Mouse (Mus musculus) midbrain, embryonic 12.5 days (tissue): ENCODE results near the gene Gm49486. TPM values are rescaled to one million over a fixed set of nuclear protein-coding genes. Genes with fewer than 3 reads are reported as not detected.

Experiments
- ATAC-seq: fragments of 200-750 bp; cut with Nextera tagmentation; 2 replicates; pipeline ENCODE4 v1.8.0; 2017; ENCODE audit warnings: low read depth, moderate TSS enrichment, moderate library complexity; ENCODE audit not compliant: low FRiP score
- H3K27ac ChIP-seq: fragments of 300-500 bp; sonication (generic); replicated peaks from 2 replicates; pipeline ENCODE4 v1.5.1; 2016; ENCODE audit warnings: mild to moderate bottlenecking
- H3K27me3 ChIP-seq: fragments of 300-500 bp; sonication (generic); 2 replicates; pipeline ENCODE4 v1.6.1; 2016; ENCODE audit warnings: mild to moderate bottlenecking
- H3K36me3 ChIP-seq: fragments of 300-500 bp; sonication (generic); 2 replicates; pipeline ENCODE4 v1.6.1; 2016
- H3K4me1 ChIP-seq: fragments of 300-500 bp; sonication (generic); 2 replicates; pipeline ENCODE4 v1.6.1; 2016
- H3K4me2 ChIP-seq: fragments of 300-500 bp; sonication (generic); replicated peaks from 2 replicates; pipeline ENCODE4 v1.6.1; 2016; ENCODE audit warnings: mild to moderate bottlenecking, moderate library complexity
- H3K4me3 ChIP-seq: fragments of 300-500 bp; sonication (generic); 2 replicates; pipeline ENCODE4 v1.5.1; 2016; ENCODE audit warnings: mild to moderate bottlenecking
- H3K9ac ChIP-seq: fragments of 300-500 bp; sonication (generic); replicated peaks from 2 replicates; pipeline ENCODE4 v1.6.1; 2016; ENCODE audit warnings: mild to moderate bottlenecking, moderate library complexity
- H3K9me3 ChIP-seq: fragments of 300-500 bp; sonication (generic); 2 replicates; pipeline ENCODE4 v1.6.1; 2016; ENCODE audit warnings: mild to moderate bottlenecking
- WGBS: fragments of 180-500 bp; shearing (Covaris S2); methylation state at CpG from one replicate; pipeline ENCODE4 v1.1.7; 2016; 5-methylcytosine and 5-hydroxymethylcytosine counted together
- polyA plus RNA-seq: library from polyadenylated mRNA; unstranded; fragments of >200 nt; fragmentation: Nextera tagmentation; extraction: Ambion mirVana; gene quantifications from 2 replicates; pipeline ENCODE4 v1.2.1, GENCODE M21; 2016

Gm49486 gene
- 0.72 and 0.80 TPM in 2 replicates for polyA plus RNA-seq

DNA sequence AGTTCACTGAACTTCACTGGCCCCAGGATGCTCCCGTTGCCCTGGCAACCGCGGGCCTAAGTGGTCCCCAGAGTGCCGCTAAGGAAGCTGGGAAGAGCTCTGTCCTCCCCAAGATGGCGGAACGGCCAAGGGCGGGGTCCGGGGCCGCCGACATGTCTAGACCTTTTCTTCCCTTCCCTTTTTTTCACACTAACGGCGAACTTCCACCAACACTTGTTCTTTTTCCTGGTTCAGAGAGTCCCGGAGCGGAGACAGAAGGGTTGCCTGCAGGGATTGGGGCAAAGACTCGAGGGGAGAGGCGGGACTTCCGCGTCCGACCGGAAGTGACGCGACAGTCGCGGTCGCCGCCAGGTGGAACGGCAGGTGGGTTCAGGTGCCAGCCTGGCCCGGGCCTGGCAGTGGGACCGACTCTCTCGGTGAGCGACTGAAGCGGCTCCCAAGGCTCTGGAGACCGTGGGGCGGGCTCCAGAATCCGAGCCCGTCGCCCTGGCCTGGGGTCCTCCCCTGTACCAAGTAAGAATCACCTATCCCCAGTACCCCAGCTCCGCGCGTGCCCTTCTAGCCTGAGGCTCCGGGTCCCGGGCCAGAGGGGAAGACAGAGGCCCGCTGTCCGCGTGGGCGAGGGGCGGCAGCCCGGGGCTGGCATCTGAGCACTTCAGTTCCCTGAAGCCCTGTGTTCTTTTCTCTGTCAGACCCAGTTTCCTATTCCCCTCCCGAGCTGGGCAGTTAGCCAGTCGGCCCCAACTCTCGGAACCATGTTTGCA, at the start of gene Gm49486, which contains the start of gene Pick1:
Gene Gm49486, plus strand, starts transcription at position 334 of the 764 bp plus-strand sequence.
Gene Pick1, plus strand, starts transcription at position 116 of the 764 bp plus-strand sequence.
- WGBS, result 1% methylated on average over 51 of the region's 51 CpGs
- ATAC-seq, result peak; percentile 87
- Histone ChIP-seq H3K27ac (peak within 1 kb of the TSS; percentile 97), H3K4me3 (peak within 1 kb of the TSS; percentile 86), H3K4me1 (peaks cover 20% of the 10 kb centered on the region), H3K36me3 (peaks cover 28% of the 10 kb centered on the region), H3K9me3 (no peaks in the 10 kb centered on the region), H3K9ac (peak within 1 kb of the TSS; percentile 91), H3K4me2 (peak within 1 kb of the TSS; percentile 97), H3K27me3 (0 out of 2 replicates have a peak, but pooled peaks cover under 1% of the 10 kb centered on the region)

GRCm38 (mm10) chr15:79185213-79185612, 44.0 kb upstream of the Gm49486 start:
- Histone ChIP-seq H3K4me2 (no peak overlapping the region), H3K9ac (no peak overlapping the region), H3K36me3 (no peaks in the 10 kb centered on the region), H3K9me3 (0 out of 2 replicates have a peak, but pooled peaks cover 4% of the 10 kb centered on the region), H3K4me3 (no peak overlapping the region), H3K27ac (no peak overlapping the region), H3K27me3 (no peaks in the 10 kb centered on the region), H3K4me1 (no peaks in the 10 kb centered on the region)
- ATAC-seq, result no peak
- WGBS, result 92% methylated on average over 10 of the region's 10 CpGs

- H3K27me3 ChIP-seq, result no peaks in the 10 kb centered on the region
- WGBS, result 93% methylated on average over 8 of the region's 8 CpGs
- H3K4me3 ChIP-seq, result no peak overlapping the region
Observed at GRCm38 (mm10) chr15:79187819-79188218, 41.4 kb upstream of the Gm49486 start.

DNA sequence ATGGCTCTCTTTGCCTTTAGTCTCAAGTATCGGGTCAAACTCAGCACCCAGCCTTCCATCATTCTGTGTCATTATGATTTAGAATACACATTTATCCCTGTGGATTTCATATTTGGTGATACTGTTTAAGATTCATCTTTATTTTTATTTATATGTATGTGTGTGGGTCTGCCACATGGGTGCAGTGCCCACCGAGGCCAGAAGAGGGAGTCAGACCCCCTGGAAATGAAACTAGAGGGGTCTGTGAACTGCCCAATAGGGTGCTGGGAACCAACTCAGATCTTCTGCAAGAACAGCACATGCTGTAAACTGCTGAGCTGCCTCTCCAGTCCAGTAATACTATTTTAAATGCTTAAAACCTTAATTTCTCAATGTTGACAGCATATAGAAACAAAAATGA, 37.8 kb upstream of the Gm49486 start:
- no peaks in the 10 kb centered on the region; the same call in 1 of the 2 replicates for H3K27me3 ChIP-seq
- 92% methylated on average over 2 of the region's 2 CpGs for WGBS
- H3K36me3 ChIP-seq, result no peaks in the 10 kb centered on the region
- H3K4me2 ChIP-seq, result no peak overlapping the region
- no peak overlapping the region for H3K9ac ChIP-seq
- no peak overlapping the region for H3K4me3 ChIP-seq
- H3K4me1 ChIP-seq, result peaks cover 28% of the 10 kb centered on the region
- H3K27ac ChIP-seq, result no peak overlapping the region
- H3K9me3 ChIP-seq, result no peaks in the 10 kb centered on the region
- no peak for ATAC-seq

More at GRCm38 (mm10) chr15:79187819-79188218, 41.4 kb upstream of the Gm49486 start:
- no peak overlapping the region for H3K9ac ChIP-seq
- no peak overlapping the region for H3K4me2 ChIP-seq
- H3K36me3 ChIP-seq, result no peaks in the 10 kb centered on the region
- H3K27ac ChIP-seq, result no peak overlapping the region
- peaks cover 7% of the 10 kb centered on the region for H3K4me1 ChIP-seq
- no peak for ATAC-seq
- 0 out of 2 replicates have a peak, but pooled peaks cover 4% of the 10 kb centered on the region for H3K9me3 ChIP-seq

GRCm38 (mm10) chr15:79192450-79192849, 36.7 kb upstream of the Gm49486 start:
- no peak for ATAC-seq

GRCm38 (mm10) chr15:79192885-79193845, 36.0 kb upstream of the Gm49486 start:
- no peak overlapping the region for H3K4me3 ChIP-seq
- peak overlapping the region; percentile 94 for H3K27ac ChIP-seq
- ATAC-seq, result peak; percentile 86
- H3K27me3 ChIP-seq, result peaks cover 6% of the 10 kb centered on the region; the same call in 1 of the 2 replicates
- H3K9me3 ChIP-seq, result no peaks in the 10 kb centered on the region
- peaks cover 28% of the 10 kb centered on the region for H3K4me1 ChIP-seq
- peak overlapping the region; percentile 36 for H3K4me2 ChIP-seq
- WGBS, result 18% methylated on average over 27 of the region's 27 CpGs
- no peaks in the 10 kb centered on the region for H3K36me3 ChIP-seq
- H3K9ac ChIP-seq, result peak overlapping the region; percentile 34

More at GRCm38 (mm10) chr15:79192450-79192849, 36.7 kb upstream of the Gm49486 start:
- Histone ChIP-seq H3K27me3 (no peaks in the 10 kb centered on the region; the same call in 1 of the 2 replicates), H3K36me3 (no peaks in the 10 kb centered on the region), H3K9ac (no peak overlapping the region), H3K27ac (peak overlapping the region; percentile 94), H3K4me1 (peaks cover 28% of the 10 kb centered on the region), H3K4me3 (no peak overlapping the region), H3K4me2 (peak overlapping the region; percentile 36; the same call in 1 of the 2 replicates), H3K9me3 (no peaks in the 10 kb centered on the region)
- WGBS, result 69% methylated on average over 6 of the region's 6 CpGs

- peak overlapping the region; percentile 94 for H3K27ac ChIP-seq
- H3K36me3 ChIP-seq, result no peaks in the 10 kb centered on the region
- H3K4me1 ChIP-seq, result peaks cover 32% of the 10 kb centered on the region
- H3K9me3 ChIP-seq, result no peaks in the 10 kb centered on the region
- no peak for ATAC-seq
- H3K9ac ChIP-seq, result no peak overlapping the region; the same call in 1 of the 2 replicates
- 84% methylated on average over 9 of the region's 9 CpGs for WGBS
- no peak overlapping the region for H3K4me3 ChIP-seq
- peaks cover 6% of the 10 kb centered on the region; the same call in 1 of the 2 replicates for H3K27me3 ChIP-seq
- peak overlapping the region; percentile 36; the same call in 1 of the 2 replicates for H3K4me2 ChIP-seq
Observed at GRCm38 (mm10) chr15:79194048-79194447, 35.1 kb upstream of the Gm49486 start.

- H3K4me3 ChIP-seq, result no peak overlapping the region
- no peaks in the 10 kb centered on the region for H3K36me3 ChIP-seq
- H3K27ac ChIP-seq, result no peak overlapping the region
- no peaks in the 10 kb centered on the region for H3K9me3 ChIP-seq
- no peak overlapping the region for H3K9ac ChIP-seq
- H3K27me3 ChIP-seq, result peaks cover 6% of the 10 kb centered on the region; the same call in 1 of the 2 replicates
- 66% methylated on average over 2 of the region's 2 CpGs for WGBS
- H3K4me2 ChIP-seq, result no peak overlapping the region
- no peak for ATAC-seq
- peaks cover 32% of the 10 kb centered on the region for H3K4me1 ChIP-seq
Observed at GRCm38 (mm10) chr15:79194946-79195345, 34.2 kb upstream of the Gm49486 start.

DNA sequence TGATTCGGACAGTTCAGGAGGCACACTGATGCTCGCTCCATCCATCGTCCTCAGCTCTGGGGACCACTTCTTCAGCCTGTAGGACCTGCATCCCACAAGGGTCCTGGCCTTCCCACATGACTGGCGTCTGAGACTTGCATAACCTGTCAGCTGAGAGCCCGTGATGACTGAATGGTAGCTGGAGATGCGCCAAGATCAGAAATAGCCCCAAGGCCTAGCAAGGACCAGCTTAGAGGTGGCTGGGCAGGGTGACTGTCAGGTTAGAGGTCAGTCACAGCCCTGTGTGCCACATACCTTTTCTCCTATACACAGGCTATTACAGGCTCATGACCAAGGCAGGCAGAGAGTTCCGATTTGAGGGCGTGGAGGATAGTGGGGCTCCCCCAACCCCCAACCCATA, 33.7 kb upstream of the Gm49486 start:
- Histone ChIP-seq H3K4me2 (no peak overlapping the region), H3K36me3 (no peaks in the 10 kb centered on the region), H3K9ac (no peak overlapping the region), H3K9me3 (no peaks in the 10 kb centered on the region), H3K27ac (no peak overlapping the region), H3K27me3 (peaks cover 6% of the 10 kb centered on the region; the same call in 1 of the 2 replicates), H3K4me1 (peaks cover 32% of the 10 kb centered on the region), H3K4me3 (no peak overlapping the region)
- WGBS, result 90% methylated on average over 8 of the region's 8 CpGs
- no peak for ATAC-seq

- Histone ChIP-seq H3K4me3 (no peak overlapping the region), H3K36me3 (no peaks in the 10 kb centered on the region), H3K9ac (no peak overlapping the region), H3K27me3 (0 out of 2 replicates have a peak, but pooled peaks cover 6% of the 10 kb centered on the region), H3K9me3 (no peaks in the 10 kb centered on the region), H3K4me2 (no peak overlapping the region), H3K27ac (no peak overlapping the region), H3K4me1 (peaks cover 32% of the 10 kb centered on the region)
- WGBS, result 94% methylated on average over 12 of the region's 12 CpGs
- ATAC-seq, result no peak
Observed at GRCm38 (mm10) chr15:79199390-79199976, 29.7 kb upstream of the Gm49486 start.

GRCm38 (mm10) chr15:79201491-79202150, 27.6 kb upstream of the Gm49486 start:
- H3K9me3 ChIP-seq, result no peaks in the 10 kb centered on the region
- H3K4me3 ChIP-seq, result no peak overlapping the region
- H3K36me3 ChIP-seq, result no peaks in the 10 kb centered on the region
- H3K9ac ChIP-seq, result no peak overlapping the region
- H3K4me2 ChIP-seq, result peak overlapping the region; percentile 36
- WGBS, result 11% methylated on average over 13 of the region's 13 CpGs
- peak; percentile 93 for ATAC-seq
- H3K4me1 ChIP-seq, result peaks cover 28% of the 10 kb centered on the region
- peak overlapping the region; percentile 80 for H3K27ac ChIP-seq
- 0 out of 2 replicates have a peak, but pooled peaks cover 6% of the 10 kb centered on the region for H3K27me3 ChIP-seq
